Mouse (Mus musculus): ENCODE results near the gene Fam160a2. TPM values are rescaled to one million over a fixed set of nuclear protein-coding genes. Genes with fewer than 3 reads are reported as not detected.

Gene Fam160a2
- 10 to 100 TPM; 25.9 to 27.1 TPM for total RNA-seq (2021)
- long read RNA-seq, experiment 1, full-length matches to known transcripts, result 11 of 20 reads
- long read RNA-seq, experiment 1, partial matches to known transcripts, result 2 of 20 reads
- long read RNA-seq, experiment 1, other reads (novel, unspliced or antisense), result 7 of 20 reads
- long read RNA-seq, experiment 2, full-length matches to known transcripts, result 4 of 8 reads
- long read RNA-seq, experiment 2, partial matches to known transcripts, result 0 of 8 reads
- long read RNA-seq, experiment 2, other reads (novel, unspliced or antisense), result 4 of 8 reads

GRCm38 (mm10) chr7:105399935-105400624, at the start of gene Fam160a2:
Gene Fam160a2, minus strand, starts transcription at chr7:105400054.
- DNase-seq, result peak; percentile 100

- no peak for DNase-seq
Measured at GRCm38 (mm10) chr7:105445076-105445475, 45.2 kb upstream of the Fam160a2 start.

- no peak for DNase-seq
Measured at GRCm38 (mm10) chr7:105441426-105441825, 41.6 kb upstream of the Fam160a2 start.

GRCm38 (mm10) chr7:105437979-105438772, 38.3 kb upstream of the Fam160a2 start:
- DNase-seq, result no peak

GRCm38 (mm10) chr7:105434798-105435197, 34.9 kb upstream of the Fam160a2 start:
- DNase-seq, result no peak

GRCm38 (mm10) chr7:105433859-105434258, 34.0 kb upstream of the Fam160a2 start:
- no peak for DNase-seq

- no peak for DNase-seq
Measured at GRCm38 (mm10) chr7:105432058-105432457, 32.2 kb upstream of the Fam160a2 start.

GRCm38 (mm10) chr7:105426051-105426450, 26.2 kb upstream of the Fam160a2 start:
- no peak for DNase-seq

GRCm38 (mm10) chr7:105425424-105426043, 25.7 kb upstream of the Fam160a2 start, which contains the start of gene Cckbr:
Gene Cckbr, plus strand, starts transcription at chr7:105425731.
- no peak for DNase-seq

GRCm38 (mm10) chr7:105424368-105424767, 24.5 kb upstream of the Fam160a2 start:
- no peak for DNase-seq

GRCm38 (mm10) chr7:105420903-105421302, 21.0 kb upstream of the Fam160a2 start:
- DNase-seq, result no peak

- DNase-seq, result no peak
Measured at GRCm38 (mm10) chr7:105418106-105418505, 18.3 kb upstream of the Fam160a2 start.

GRCm38 (mm10) chr7:105416529-105416928, 16.7 kb upstream of the Fam160a2 start:
- DNase-seq, result no peak

- DNase-seq, result no peak
Measured at GRCm38 (mm10) chr7:105414385-105414784, 14.5 kb upstream of the Fam160a2 start.

GRCm38 (mm10) chr7:105411874-105412632, 12.2 kb upstream of the Fam160a2 start:
- peak; percentile 80 to 85 for DNase-seq

GRCm38 (mm10) chr7:105406322-105406721, 6.5 kb upstream of the Fam160a2 start:
- no peak for DNase-seq

GRCm38 (mm10) chr7:105404268-105404667, 4.4 kb upstream of the Fam160a2 start, which contains the start of gene Cnga4:
Gene Cnga4, plus strand, starts transcription at chr7:105404568.
- DNase-seq, result no peak

- peak in 1 of 2 experiments; percentile 12 for DNase-seq
Measured at GRCm38 (mm10) chr7:105399058-105399934, 558 bp downstream of the Fam160a2 start.

GRCm38 (mm10) chr7:105396126-105396525, 3.7 kb downstream of the Fam160a2 start:
- no peak for DNase-seq

GRCm38 (mm10) chr7:105395131-105395820, 4.6 kb downstream of the Fam160a2 start:
- no peak for DNase-seq
